Mouse (Mus musculus): Measurements from ENCODE around the gene Il24. TPM values are rescaled to one million over a fixed set of nuclear protein-coding genes. Genes with fewer than 3 reads are reported as not detected.

Gene Il24
- polyA plus RNA-seq (2012; rRNA removed) = 0.18 TPM in 1 of 2 replicates, not detected in the other

GRCm38 (mm10) chr1:130887354-130887753 is at the start of gene Il24:
Il24 (minus strand) TSS chr1:130887454.

GRCm38 (mm10) chr1:130911401-130912010 is 24.3 kb upstream of the Il24 start, which contains the start of gene Il20:
Il20 (minus strand) TSS chr1:130911451.

GRCm38 (mm10) chr1:130865541-130866221 is 21.6 kb downstream of the Il24 start, which contains the start of gene Fcmr:
Fcmr (plus strand) TSS chr1:130865669.

Other genes with a start within 250 kb of the Il24 start
- 0.15 and 0.41 TPM in 2 replicates for gene C4bp, start 225.8 kb downstream of the Il24 start, polyA plus RNA-seq (2012; rRNA removed)
- not detected in 2 replicates for gene Gm29427, start 171.7 kb downstream of the Il24 start, polyA plus RNA-seq (2012; rRNA removed)
- 1.7 and 1.9 TPM in 2 replicates for gene Yod1, start 170.1 kb downstream of the Il24 start, polyA plus RNA-seq (2012; rRNA removed)
- gene Pfkfb2, start 158.2 kb downstream of the Il24 start, polyA plus RNA-seq (2012; rRNA removed) = 8.6 and 10.9 TPM in 2 replicates
- 0.83 and 0.97 TPM in 2 replicates for gene AA986860, start 155.5 kb downstream of the Il24 start, polyA plus RNA-seq (2012; rRNA removed)
- gene Fcamr, start 86.6 kb downstream of the Il24 start, polyA plus RNA-seq (2012; rRNA removed) = 0.08 and 0.15 TPM in 2 replicates
- 2.7 and 5.8 TPM in 2 replicates for gene Pigr, start 60.8 kb downstream of the Il24 start, polyA plus RNA-seq (2012; rRNA removed)
- gene Fcmr, start 21.8 kb downstream of the Il24 start, polyA plus RNA-seq (2012; rRNA removed) = 0.35 and 0.46 TPM in 2 replicates
- gene Il20, start 24.0 kb upstream of the Il24 start, polyA plus RNA-seq (2012; rRNA removed) = not detected in 2 replicates
- gene Il19, start 52.7 kb upstream of the Il24 start, polyA plus RNA-seq (2012; rRNA removed) = not detected in 2 replicates
- gene Il10, start 132.4 kb upstream of the Il24 start, polyA plus RNA-seq (2012; rRNA removed) = not detected in 2 replicates
- gene Mapkapk2, start 210.4 kb upstream of the Il24 start, polyA plus RNA-seq (2012; rRNA removed) = 102 and 114 TPM in 2 replicates

Data from ovary, adult 2 months (tissue).